Mouse (Mus musculus): Measurements from ENCODE around the gene Mgst3. TPM values are rescaled to one million over a fixed set of nuclear protein-coding genes. Genes with fewer than 3 reads are reported as not detected.
A peak's percentile ranks its signal among the peaks of the same experiment; 100 is the strongest.

The Mgst3 gene
- polyA plus RNA-seq, 1 experiment from 2014 or later = 247 TPM

- Histone ChIP-seq H3K4me1 (replicated peaks) (0 out of 2 replicates have a peak, but pooled peaks cover 3% of the 10 kb centered on the region), H3K4me3 (replicated peaks) (no peak overlapping the region), H3K27ac (no peak overlapping the region), H3K9me3 (no peaks in the 10 kb centered on the region), H3K36me3 (peaks cover 10% of the 10 kb centered on the region; the same call in 1 of the 2 replicates), H3K27me3 (replicated peaks) (no peaks in the 10 kb centered on the region), H3K9ac (no peak overlapping the region), H3K4me2 (replicated peaks) (no peak overlapping the region)
- ATAC-seq = peak; percentile 42; the same call in 1 of the 2 replicates
- WGBS = 10% methylated on average over 7 of the region's 7 CpGs
These were observed 23.7 kb downstream of the Mgst3 start for GRCm38 (mm10) chr1:167369905-167370304.

GRCm38 (mm10) chr1:167368513-167368912 lies 25.1 kb downstream of the Mgst3 start:
- H3K36me3 ChIP-seq = peaks cover 10% of the 10 kb centered on the region; the same call in 1 of the 2 replicates
- no peaks in the 10 kb centered on the region for H3K27me3 ChIP-seq (replicated peaks)
- H3K4me3 ChIP-seq (replicated peaks) = no peak overlapping the region
- 76% methylated on average over 7 of the region's 7 CpGs for WGBS
- H3K9ac ChIP-seq = no peak overlapping the region
- no peak overlapping the region for H3K4me2 ChIP-seq (replicated peaks)
- H3K27ac ChIP-seq = no peak overlapping the region
- H3K9me3 ChIP-seq = no peaks in the 10 kb centered on the region
- no peaks in the 10 kb centered on the region for H3K4me1 ChIP-seq (replicated peaks)
- peak; percentile 48; the same call in 1 of the 2 replicates for ATAC-seq

GRCm38 (mm10) chr1:167368018-167368417 lies 25.6 kb downstream of the Mgst3 start:
- no peak overlapping the region for H3K27ac ChIP-seq
- WGBS = 90% methylated on average over 4 of the region's 4 CpGs
- no peaks in the 10 kb centered on the region for H3K27me3 ChIP-seq (replicated peaks)
- no peaks in the 10 kb centered on the region for H3K4me1 ChIP-seq (replicated peaks)
- peaks cover 12% of the 10 kb centered on the region; the same call in 1 of the 2 replicates for H3K36me3 ChIP-seq
- H3K4me2 ChIP-seq (replicated peaks) = no peak overlapping the region
- no peak overlapping the region for H3K4me3 ChIP-seq (replicated peaks)
- ATAC-seq = no peak
- H3K9ac ChIP-seq = no peak overlapping the region
- H3K9me3 ChIP-seq = no peaks in the 10 kb centered on the region

- H3K4me2 ChIP-seq (replicated peaks) = no peak overlapping the region
- no peaks in the 10 kb centered on the region for H3K4me1 ChIP-seq (replicated peaks)
- H3K9me3 ChIP-seq = no peaks in the 10 kb centered on the region
- no peak overlapping the region for H3K27ac ChIP-seq
- no peak overlapping the region for H3K9ac ChIP-seq
- peaks cover 10% of the 10 kb centered on the region; the same call in 1 of the 2 replicates for H3K36me3 ChIP-seq
- ATAC-seq = no peak
- H3K4me3 ChIP-seq (replicated peaks) = no peak overlapping the region
- no peaks in the 10 kb centered on the region for H3K27me3 ChIP-seq (replicated peaks)
- WGBS = 88% methylated on average over 6 of the region's 6 CpGs
These were observed 27.0 kb downstream of the Mgst3 start for GRCm38 (mm10) chr1:167366621-167367020.

- Histone ChIP-seq H3K27me3 (replicated peaks) (no peaks in the 10 kb centered on the region), H3K36me3 (peaks cover 15% of the 10 kb centered on the region; the same call in 1 of the 2 replicates), H3K9me3 (no peaks in the 10 kb centered on the region), H3K9ac (no peak overlapping the region), H3K4me2 (replicated peaks) (no peak overlapping the region), H3K27ac (no peak overlapping the region), H3K4me1 (replicated peaks) (no peaks in the 10 kb centered on the region), H3K4me3 (replicated peaks) (no peak overlapping the region)
- WGBS = 90% methylated on average over 7 of the region's 7 CpGs
- no peak for ATAC-seq
These were observed 27.8 kb downstream of the Mgst3 start for GRCm38 (mm10) chr1:167365808-167366207.

- Histone ChIP-seq H3K27ac (no peak overlapping the region), H3K4me1 (replicated peaks) (no peaks in the 10 kb centered on the region), H3K4me3 (replicated peaks) (no peak overlapping the region), H3K27me3 (replicated peaks) (no peaks in the 10 kb centered on the region), H3K4me2 (replicated peaks) (no peak overlapping the region), H3K9ac (no peak overlapping the region), H3K36me3 (peaks cover 18% of the 10 kb centered on the region), H3K9me3 (no peaks in the 10 kb centered on the region)
- WGBS = 63% methylated on average over 5 of the region's 5 CpGs
- no peak for ATAC-seq
These were observed 30.3 kb downstream of the Mgst3 start for GRCm38 (mm10) chr1:167363322-167363721.

GRCm38 (mm10) chr1:167362819-167363218 lies 30.8 kb downstream of the Mgst3 start:
- H3K9me3 ChIP-seq = no peaks in the 10 kb centered on the region
- 74% methylated on average over 4 of the region's 4 CpGs for whole genome bisulfite sequencing
- no peaks in the 10 kb centered on the region for H3K27me3 ChIP-seq (replicated peaks)
- H3K4me1 ChIP-seq (replicated peaks) = no peaks in the 10 kb centered on the region
- no peak overlapping the region for H3K4me3 ChIP-seq (replicated peaks)
- no peak overlapping the region for H3K9ac ChIP-seq
- no peak overlapping the region for H3K27ac ChIP-seq
- no peak overlapping the region for H3K4me2 ChIP-seq (replicated peaks)
- peaks cover 18% of the 10 kb centered on the region for H3K36me3 ChIP-seq
- no peak for ATAC-seq

- Histone ChIP-seq H3K27me3 (replicated peaks) (no peaks in the 10 kb centered on the region), H3K36me3 (peaks cover 22% of the 10 kb centered on the region), H3K27ac (no peak overlapping the region), H3K4me1 (replicated peaks) (no peaks in the 10 kb centered on the region), H3K9me3 (no peaks in the 10 kb centered on the region), H3K9ac (no peak overlapping the region), H3K4me3 (replicated peaks) (no peak overlapping the region), H3K4me2 (replicated peaks) (no peak overlapping the region)
- no peak for ATAC-seq
- WGBS = 88% methylated on average over 4 of the region's 4 CpGs
These were observed 33.4 kb downstream of the Mgst3 start for GRCm38 (mm10) chr1:167360268-167360667.

- H3K4me3 ChIP-seq (replicated peaks) = no peak overlapping the region
- H3K27me3 ChIP-seq (replicated peaks) = no peaks in the 10 kb centered on the region
- H3K9me3 ChIP-seq = no peaks in the 10 kb centered on the region
- H3K9ac ChIP-seq = no peak overlapping the region
- H3K4me1 ChIP-seq (replicated peaks) = no peaks in the 10 kb centered on the region
- H3K4me2 ChIP-seq (replicated peaks) = no peak overlapping the region
- H3K36me3 ChIP-seq = peaks cover 29% of the 10 kb centered on the region
- 81% methylated on average over 9 of the region's 9 CpGs for WGBS
- no peak overlapping the region for H3K27ac ChIP-seq
- no peak for ATAC-seq
These were observed 34.9 kb downstream of the Mgst3 start for GRCm38 (mm10) chr1:167358731-167359130.

- H3K27ac ChIP-seq = no peak overlapping the region
- no peak overlapping the region for H3K4me3 ChIP-seq (replicated peaks)
- WGBS = 90% methylated on average over 9 of the region's 9 CpGs
- H3K36me3 ChIP-seq = peaks cover 26% of the 10 kb centered on the region
- no peaks in the 10 kb centered on the region for H3K9me3 ChIP-seq
- no peaks in the 10 kb centered on the region for H3K4me1 ChIP-seq (replicated peaks)
- no peak overlapping the region for H3K4me2 ChIP-seq (replicated peaks)
- no peak for ATAC-seq
- H3K27me3 ChIP-seq (replicated peaks) = no peaks in the 10 kb centered on the region
- no peak overlapping the region for H3K9ac ChIP-seq
These were observed 36.3 kb downstream of the Mgst3 start for GRCm38 (mm10) chr1:167357387-167357786.

- Histone ChIP-seq H3K9ac (no peak overlapping the region), H3K27ac (no peak overlapping the region), H3K4me1 (replicated peaks) (no peaks in the 10 kb centered on the region; the same call in 1 of the 2 replicates), H3K4me3 (replicated peaks) (no peak overlapping the region), H3K27me3 (replicated peaks) (no peaks in the 10 kb centered on the region), H3K4me2 (replicated peaks) (no peak overlapping the region), H3K9me3 (no peaks in the 10 kb centered on the region), H3K36me3 (peaks cover 18% of the 10 kb centered on the region)
- WGBS = 83% methylated on average over 14 of the region's 14 CpGs
- ATAC-seq = no peak
These were observed 41.2 kb downstream of the Mgst3 start for GRCm38 (mm10) chr1:167352403-167352802.

GRCm38 (mm10) chr1:167350597-167351415 lies 42.8 kb downstream of the Mgst3 start:
- H3K4me3 ChIP-seq (replicated peaks) = peak overlapping the region; percentile 75
- H3K36me3 ChIP-seq = peaks cover 7% of the 10 kb centered on the region
- ATAC-seq = no peak
- peak overlapping the region; percentile 61 for H3K9ac ChIP-seq
- H3K4me2 ChIP-seq (replicated peaks) = peak overlapping the region; percentile 68
- H3K4me1 ChIP-seq (replicated peaks) = no peaks in the 10 kb centered on the region; the same call in 1 of the 2 replicates
- H3K27me3 ChIP-seq (replicated peaks) = no peaks in the 10 kb centered on the region
- 27% methylated on average over 13 of the region's 13 CpGs for whole genome bisulfite sequencing
- no peaks in the 10 kb centered on the region for H3K9me3 ChIP-seq
- H3K27ac ChIP-seq = peak overlapping the region; percentile 89

Data from intestine, embryonic 15.5 days (tissue).